Mouse (Mus musculus): Measurements from ENCODE around the gene Gm49318. TPM values are rescaled to one million over a fixed set of nuclear protein-coding genes. Genes with fewer than 3 reads are reported as not detected.

Gene Gm49318
- polyA plus RNA-seq, 1 experiment from 2014 or later, result not detected

GRCm38 (mm10) chr9:21992227-21992626, 78.8 kb downstream of the Gm49318 start:
- WGBS, result 79% methylated on average over 4 of the region's 4 CpGs
- no peaks in the 10 kb centered on the region for H3K36me3 ChIP-seq
- peaks cover 67% of the 10 kb centered on the region for H3K27me3 ChIP-seq
- no peak overlapping the region for H3K4me2 ChIP-seq
- no peak for ATAC-seq (ENCODE audit: insufficient number of reproducible peaks, insufficient read depth, low FRiP score, low TSS enrichment, low read depth)
- H3K27ac ChIP-seq, result no peak overlapping the region
- no peaks in the 10 kb centered on the region for H3K9me3 ChIP-seq
- H3K4me1 ChIP-seq, result peaks cover 22% of the 10 kb centered on the region
- H3K9ac ChIP-seq, result no peak overlapping the region
- no peak overlapping the region for H3K4me3 ChIP-seq

DNA sequence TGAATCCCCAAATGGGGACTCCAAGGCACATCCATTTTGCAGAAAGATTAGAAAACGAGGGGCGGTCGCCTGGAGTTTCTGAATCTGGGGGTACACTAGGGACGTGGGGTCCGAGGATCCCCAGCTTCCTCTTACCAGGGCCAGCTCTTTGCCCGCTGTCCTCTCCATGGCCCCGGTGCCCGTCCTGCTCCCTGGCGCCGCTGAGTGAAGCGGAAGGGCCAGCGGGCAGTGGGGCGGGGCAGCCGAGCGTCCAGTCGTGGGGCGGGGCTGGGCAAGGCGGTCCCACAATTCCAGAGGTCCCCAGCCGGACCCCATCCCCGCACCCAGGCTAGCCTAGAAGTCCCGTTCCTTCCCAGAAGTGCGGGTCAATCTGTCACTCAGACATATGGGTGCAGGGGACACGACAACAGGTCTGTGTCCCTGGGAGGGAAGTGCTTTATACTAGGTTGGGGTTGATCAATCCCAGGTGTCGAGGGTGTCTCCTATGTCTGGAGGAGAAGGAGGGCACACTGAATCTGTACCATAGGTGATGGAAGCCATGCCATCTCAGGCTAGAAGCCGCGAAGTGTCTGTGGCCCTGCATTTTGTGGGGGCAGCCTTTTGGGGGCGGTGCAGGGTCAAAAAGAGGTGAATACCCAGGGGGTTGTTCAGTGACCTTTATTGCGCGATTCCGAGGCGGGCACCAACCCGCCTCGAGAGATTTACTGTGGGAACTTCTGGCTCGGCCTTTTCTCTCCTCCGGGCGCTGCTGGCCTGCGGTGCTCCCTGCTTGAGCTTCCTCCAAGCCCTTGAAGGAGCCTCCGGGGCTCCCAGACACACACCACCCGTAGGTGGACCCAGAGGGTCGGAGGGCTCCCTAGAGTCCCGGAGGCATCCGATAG, 81.6 kb downstream of the Gm49318 start, which contains the start of gene Rgl3:
TSS of gene Rgl3 (minus strand) at position 217 of the 881 bp plus-strand sequence.
- Histone ChIP-seq H3K36me3 (no peaks in the 10 kb centered on the region), H3K27me3 (peaks cover 90% of the 10 kb centered on the region), H3K4me3 (peak within 1 kb of the TSS; percentile 39), H3K27ac (no peak within 1 kb of the TSS), H3K9ac (peak within 1 kb of the TSS; percentile 55), H3K9me3 (no peaks in the 10 kb centered on the region), H3K4me2 (peak within 1 kb of the TSS; percentile 60), H3K4me1 (peaks cover 22% of the 10 kb centered on the region)
- WGBS, result under 1% methylated on average over 42 of the region's 42 CpGs
- 0 out of 2 replicates have a peak, but pooled peaks have one; percentile 35 for ATAC-seq (ENCODE audit: insufficient number of reproducible peaks, insufficient read depth, low FRiP score, low TSS enrichment, low read depth)

DNA sequence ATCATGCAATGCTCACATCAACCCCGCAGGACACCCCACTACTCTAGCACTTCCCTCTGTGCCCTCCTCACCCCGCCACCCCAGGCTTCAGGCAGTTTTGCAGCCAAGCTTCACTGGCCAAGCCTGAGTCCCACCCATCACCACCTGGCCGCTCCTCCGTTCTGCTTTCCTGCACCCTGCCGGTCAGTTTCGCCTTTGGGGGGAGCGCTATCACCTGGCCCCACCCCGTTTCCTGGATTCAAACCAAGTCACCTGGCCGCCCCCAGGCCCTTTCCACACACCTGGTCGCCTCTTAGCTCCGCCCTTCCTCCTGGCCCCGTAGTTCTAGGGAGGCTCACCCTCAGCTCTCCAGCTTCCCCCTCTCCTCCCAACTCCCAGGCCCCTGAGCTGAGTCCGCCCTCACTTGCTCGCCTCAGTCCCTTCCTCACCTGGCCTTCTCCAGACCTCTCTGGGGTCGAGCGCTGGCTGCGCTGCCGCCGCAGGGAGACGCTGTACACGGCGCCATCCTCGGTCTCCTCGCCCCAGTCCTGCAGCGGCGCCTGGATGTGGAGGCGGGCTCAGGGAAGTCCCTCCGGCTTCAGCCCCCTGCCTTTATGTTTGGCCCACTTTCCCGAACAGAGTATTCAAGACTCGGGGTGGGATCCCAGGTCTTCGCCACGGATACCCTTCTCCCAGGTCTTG, 82.5 kb downstream of the Gm49318 start:
- WGBS, result 1% methylated on average over 32 of the region's 32 CpGs
- H3K27ac ChIP-seq, result no peak overlapping the region
- peaks cover 93% of the 10 kb centered on the region for H3K27me3 ChIP-seq
- H3K4me1 ChIP-seq, result peaks cover 22% of the 10 kb centered on the region
- H3K36me3 ChIP-seq, result no peaks in the 10 kb centered on the region
- no peaks in the 10 kb centered on the region for H3K9me3 ChIP-seq
- no peak for ATAC-seq (ENCODE audit: insufficient number of reproducible peaks, insufficient read depth, low FRiP score, low TSS enrichment, low read depth)
- H3K4me3 ChIP-seq, result peak overlapping the region; percentile 39
- H3K9ac ChIP-seq, result peak overlapping the region; percentile 55
- H3K4me2 ChIP-seq, result peak overlapping the region; percentile 60

DNA sequence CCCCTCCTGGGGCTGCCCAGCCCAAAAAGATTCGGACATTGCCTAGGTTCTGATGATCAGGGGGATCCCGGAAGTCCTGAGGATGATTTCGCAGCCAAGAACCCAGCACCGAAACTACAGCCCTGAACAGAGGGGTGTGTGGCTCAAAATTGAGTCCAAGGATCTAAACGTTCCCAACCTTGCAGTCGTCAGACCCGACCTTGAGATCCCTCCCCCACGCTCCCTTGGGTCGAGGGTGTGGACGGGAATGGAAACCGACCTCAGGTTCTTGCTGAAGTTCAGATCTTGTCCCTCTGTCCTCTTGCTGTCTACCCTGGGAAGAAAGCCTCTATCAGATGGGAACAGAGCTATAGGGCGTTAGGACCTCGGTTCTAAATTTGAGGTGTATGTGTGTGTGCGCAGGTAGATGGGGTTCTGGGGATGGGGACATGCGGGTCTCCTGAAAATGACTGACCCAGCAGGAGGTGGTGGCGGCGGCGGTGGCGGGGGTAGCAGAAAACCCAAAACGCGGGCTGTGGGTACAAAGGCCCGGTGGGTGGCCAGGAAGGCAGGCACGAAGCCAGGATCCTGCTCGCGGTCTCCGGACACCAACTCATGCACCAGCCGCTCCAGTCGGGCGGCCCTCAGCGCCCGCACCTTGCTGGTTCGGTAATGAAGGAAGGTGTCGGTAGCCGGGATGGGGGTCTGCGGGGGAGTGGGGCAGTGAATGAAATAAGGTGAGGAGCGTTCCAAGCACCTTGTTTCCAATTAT, 83.3 kb downstream of the Gm49318 start:
- 9% methylated on average over 36 of the region's 36 CpGs for WGBS
- peak overlapping the region; percentile 39 for H3K4me3 ChIP-seq

More for the DNA sequence above, 83.3 kb downstream of the Gm49318 start:
- H3K4me1 ChIP-seq, result peaks cover 22% of the 10 kb centered on the region
- H3K27ac ChIP-seq, result no peak overlapping the region
- no peak for ATAC-seq (ENCODE audit: insufficient number of reproducible peaks, insufficient read depth, low FRiP score, low TSS enrichment, low read depth)
- no peaks in the 10 kb centered on the region for H3K9me3 ChIP-seq
- H3K36me3 ChIP-seq, result no peaks in the 10 kb centered on the region
- H3K4me2 ChIP-seq, result peak overlapping the region; percentile 60
- peaks cover 85% of the 10 kb centered on the region for H3K27me3 ChIP-seq
- no peak overlapping the region for H3K9ac ChIP-seq

Small RNA genes lying within 50 kb of the gene (microRNA-seq; reads per million reads assigned to microRNA genes)
- not detected for gene Mir7084

Other genes with a start within 250 kb of the Gm49318 start
- 0.74 and 1.1 TPM in 2 replicates for gene Angptl8, start 235.7 kb downstream of the Gm49318 start, polyA plus RNA-seq (2015; fragmentation: Nextera tagmentation; extraction: Ambion mirVana)
- 27.4 and 29.2 TPM in 2 replicates for gene Dock6, start 218.6 kb downstream of the Gm49318 start, polyA plus RNA-seq (2015; fragmentation: Nextera tagmentation; extraction: Ambion mirVana)
- gene Rab3d, start 153.1 kb downstream of the Gm49318 start, polyA plus RNA-seq (2015; fragmentation: Nextera tagmentation; extraction: Ambion mirVana), result 16.6 and 18.2 TPM in 2 replicates
- gene Ccdc159, start 143.8 kb downstream of the Gm49318 start, polyA plus RNA-seq (2015; fragmentation: Nextera tagmentation; extraction: Ambion mirVana), result 4.1 and 4.3 TPM in 2 replicates
- 44.5 and 46.7 TPM in 2 replicates for gene Tmem205, start 143.7 kb downstream of the Gm49318 start, polyA plus RNA-seq (2015; fragmentation: Nextera tagmentation; extraction: Ambion mirVana)
- gene Plppr2, start 134.2 kb downstream of the Gm49318 start, polyA plus RNA-seq (2015; fragmentation: Nextera tagmentation; extraction: Ambion mirVana), result 12.7 and 14.5 TPM in 2 replicates
- gene Swsap1, start 115.5 kb downstream of the Gm49318 start, polyA plus RNA-seq (2015; fragmentation: Nextera tagmentation; extraction: Ambion mirVana), result 5.2 and 7.3 TPM in 2 replicates
- gene Epor, start 107.8 kb downstream of the Gm49318 start, polyA plus RNA-seq (2015; fragmentation: Nextera tagmentation; extraction: Ambion mirVana), result 8.5 and 9.3 TPM in 2 replicates
- gene Rgl3, start 81.8 kb downstream of the Gm49318 start, polyA plus RNA-seq (2015; fragmentation: Nextera tagmentation; extraction: Ambion mirVana), result 0.59 and 0.94 TPM in 2 replicates
- gene Ccdc151, start 68.6 kb downstream of the Gm49318 start, polyA plus RNA-seq (2015; fragmentation: Nextera tagmentation; extraction: Ambion mirVana), result 1.2 and 1.8 TPM in 2 replicates
- 120 and 125 TPM in 2 replicates for gene Prkcsh, start 68.5 kb downstream of the Gm49318 start, polyA plus RNA-seq (2015; fragmentation: Nextera tagmentation; extraction: Ambion mirVana)
- 2.5 and 3.0 TPM in 2 replicates for gene Elavl3, start 19.2 kb downstream of the Gm49318 start, polyA plus RNA-seq (2015; fragmentation: Nextera tagmentation; extraction: Ambion mirVana)
- gene Zfp653, start 117 bp upstream of the Gm49318 start, polyA plus RNA-seq (2015; fragmentation: Nextera tagmentation; extraction: Ambion mirVana), result 13.0 and 13.6 TPM in 2 replicates
- 35.5 and 40.9 TPM in 2 replicates for gene Ecsit, start 14.2 kb upstream of the Gm49318 start, polyA plus RNA-seq (2015; fragmentation: Nextera tagmentation; extraction: Ambion mirVana)
- gene Cnn1, start 28.0 kb upstream of the Gm49318 start, polyA plus RNA-seq (2015; fragmentation: Nextera tagmentation; extraction: Ambion mirVana), result 0.76 and 3.6 TPM in 2 replicates
- gene Elof1, start 45.9 kb upstream of the Gm49318 start, polyA plus RNA-seq (2015; fragmentation: Nextera tagmentation; extraction: Ambion mirVana), result 175 and 194 TPM in 2 replicates
- 9.2 and 10.7 TPM in 2 replicates for gene Acp5, start 64.5 kb upstream of the Gm49318 start, polyA plus RNA-seq (2015; fragmentation: Nextera tagmentation; extraction: Ambion mirVana)
- gene Pigyl, start 85.6 kb upstream of the Gm49318 start, polyA plus RNA-seq (2015; fragmentation: Nextera tagmentation; extraction: Ambion mirVana), result 71.9 and 75.9 TPM in 2 replicates
- gene Zfp872, start 116.8 kb upstream of the Gm49318 start, polyA plus RNA-seq (2015; fragmentation: Nextera tagmentation; extraction: Ambion mirVana), result 0.14 and 0.15 TPM in 2 replicates
- 19.5 and 19.7 TPM in 2 replicates for gene Zfp809, start 154.5 kb upstream of the Gm49318 start, polyA plus RNA-seq (2015; fragmentation: Nextera tagmentation; extraction: Ambion mirVana)
- 7.6 and 8.4 TPM in 2 replicates for gene Zfp599, start 188.6 kb upstream of the Gm49318 start, polyA plus RNA-seq (2015; fragmentation: Nextera tagmentation; extraction: Ambion mirVana)
- 30.1 and 31.3 TPM in 2 replicates for gene Zfp810, start 236.4 kb upstream of the Gm49318 start, polyA plus RNA-seq (2015; fragmentation: Nextera tagmentation; extraction: Ambion mirVana)

Data from embryonic facial prominence, embryonic 13.5 days (tissue).